Mouse (Mus musculus) myocyte (in vitro differentiated cells): ENCODE measurements around the gene Rrp7a. TPM values are rescaled to one million over a fixed set of nuclear protein-coding genes. Genes with fewer than 3 reads are reported as not detected.

Source experiments
- H3K27me3 ChIP-seq: one replicate; pipeline ENCODE4 v1.6.1; 2011; ENCODE audit not compliant: control insufficient read depth, insufficient read depth, insufficient read length
- H3K36me3 ChIP-seq: one replicate; pipeline ENCODE4 v1.6.1; 2011; ENCODE audit not compliant: control insufficient read depth, insufficient read depth
- H3K4me2 ChIP-seq: one replicate; pipeline ENCODE4 v1.6.1; 2011; ENCODE audit warnings: low read depth, control low read depth
- H3K4me3 ChIP-seq: one replicate; pipeline ENCODE4 v1.5.1; 2011; ENCODE audit warnings: mild to moderate bottlenecking, control low read depth, moderate library complexity
- H3K79me2 ChIP-seq: one replicate; pipeline ENCODE4 v1.6.1; 2011; ENCODE audit not compliant: control insufficient read depth, insufficient read depth
- H3ac ChIP-seq: one replicate; pipeline ENCODE4 v1.6.1; 2011; ENCODE audit not compliant: control insufficient read depth, insufficient read length
- CEBPB ChIP-seq: IDR thresholded peaks from 2 replicates; pipeline ENCODE4 v1.6.1; 2011; ENCODE audit warnings: mild to moderate bottlenecking, moderate library complexity; ENCODE audit not compliant: poor library complexity, insufficient read depth, severe bottlenecking
- E2F4 ChIP-seq: IDR thresholded peaks from one replicate; pipeline ENCODE4 v1.6.1; 2011; ENCODE audit warnings: mild to moderate bottlenecking, control low read depth, moderate library complexity; ENCODE audit not compliant: insufficient read depth
- MAX ChIP-seq: IDR thresholded peaks from one replicate; pipeline ENCODE4 v1.6.1; 2011; ENCODE audit warnings: low read depth, mild to moderate bottlenecking, control low read depth
- MYOD1 ChIP-seq, 3 experiments: IDR thresholded peaks; one replicate each; pipeline ENCODE4 v1.6.1; 2011; ENCODE audit warnings: control low read depth in 2 of 3, low read depth in 2 of 3, mild to moderate bottlenecking in 2 of 3, moderate library complexity in 1 of 3; ENCODE audit not compliant: insufficient read length in 2 of 3, control insufficient read depth in 1 of 3
- MYOG ChIP-seq, 3 experiments: IDR thresholded peaks; one replicate each; pipeline ENCODE4 v1.6.1; 2011; ENCODE audit warnings: control low read depth in 2 of 3, low read depth in 2 of 3, mild to moderate bottlenecking in 2 of 3; ENCODE audit not compliant: insufficient read length in 2 of 3, control insufficient read depth in 1 of 3, insufficient read depth in 1 of 3
- POLR2A ChIP-seq: IDR thresholded peaks from one replicate; pipeline ENCODE4 v1.6.1; 2011; ENCODE audit warnings: low read depth, mild to moderate bottlenecking, control low read depth, moderate library complexity; ENCODE audit not compliant: insufficient read length
- POLR2AphosphoS2 ChIP-seq: IDR thresholded peaks from one replicate; pipeline ENCODE4 v1.6.1; 2011; ENCODE audit warnings: low read depth, control low read depth; ENCODE audit not compliant: insufficient read length
- REST ChIP-seq: IDR thresholded peaks from one replicate; pipeline ENCODE4 v1.6.1; 2011; ENCODE audit warnings: mild to moderate bottlenecking, control low read depth, moderate library complexity; ENCODE audit not compliant: insufficient read depth, insufficient read length
- SRF ChIP-seq: IDR thresholded peaks from one replicate; pipeline ENCODE4 v1.6.1; 2011; ENCODE audit warnings: low read depth; ENCODE audit not compliant: control insufficient read depth, insufficient read length
- TCF12 ChIP-seq: IDR thresholded peaks from one replicate; pipeline ENCODE4 v1.6.1; 2011; ENCODE audit warnings: mild to moderate bottlenecking, control low read depth; ENCODE audit not compliant: poor library complexity, insufficient read depth, severe bottlenecking
- TCF3 ChIP-seq: IDR thresholded peaks from one replicate; pipeline ENCODE4 v1.6.1; 2011; ENCODE audit warnings: low read depth, control low read depth; ENCODE audit not compliant: insufficient read length
- USF1 ChIP-seq: IDR thresholded peaks from one replicate; pipeline ENCODE4 v1.6.1; 2011; ENCODE audit warnings: low read depth, mild to moderate bottlenecking, control low read depth, moderate library complexity
- polyA plus RNA-seq: library from polyadenylated mRNA; unstranded; fragments of >200 nt; fragmentation: generic; extraction: Trizol; gene quantifications from one replicate; pipeline ENCODE4 v1.2.1, GENCODE M21; 2012; ENCODE audit warnings: missing spikeins

Rrp7a gene
- polyA plus RNA-seq, 1 experiment = 172 TPM

DNA sequence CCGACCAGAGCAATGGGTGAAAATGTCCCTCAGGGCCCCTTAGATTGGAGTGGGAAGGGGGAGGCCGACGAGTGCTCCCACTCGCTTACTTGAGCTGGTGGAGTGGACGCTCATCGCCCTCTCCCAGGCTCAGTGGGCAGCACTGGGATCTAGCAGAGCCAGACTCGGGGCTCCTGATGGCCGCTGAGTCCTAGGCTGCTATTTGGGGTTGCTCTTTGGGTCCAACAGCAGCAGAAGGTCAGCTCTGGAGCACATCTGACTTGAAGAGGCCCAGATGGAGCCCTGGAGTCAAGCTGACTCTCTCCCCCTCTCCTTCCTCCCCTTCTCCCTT is 22.3 kb downstream of the Rrp7a start:
- Histone ChIP-seq H3ac (peak overlapping the region; percentile 16), H3K36me3 (no peaks in the 10 kb centered on the region), H3K79me2 (no peaks in the 10 kb centered on the region), H3K4me3 (peak overlapping the region; percentile 52), H3K4me2 (peak overlapping the region; percentile 99), H3K27me3 (no peaks in the 10 kb centered on the region)
- TF ChIP-seq SRF = no peak
- no peak for TF ChIP-seq MYOG (IDR thresholded peaks at IDR 0.05; ENCODE audit: control insufficient read depth in 1 of 3, insufficient read depth in 1 of 3, insufficient read length in 2 of 3, low read depth in 2 of 3)
- no peak for TF ChIP-seq POLR2AphosphoS2
- no peak for TF ChIP-seq POLR2A
- TF ChIP-seq USF1 = no peak
- no peak for TF ChIP-seq MYOD1 (IDR thresholded peaks at IDR 0.05; ENCODE audit: control insufficient read depth in 1 of 3, insufficient read length in 2 of 3, low read depth in 2 of 3)

DNA sequence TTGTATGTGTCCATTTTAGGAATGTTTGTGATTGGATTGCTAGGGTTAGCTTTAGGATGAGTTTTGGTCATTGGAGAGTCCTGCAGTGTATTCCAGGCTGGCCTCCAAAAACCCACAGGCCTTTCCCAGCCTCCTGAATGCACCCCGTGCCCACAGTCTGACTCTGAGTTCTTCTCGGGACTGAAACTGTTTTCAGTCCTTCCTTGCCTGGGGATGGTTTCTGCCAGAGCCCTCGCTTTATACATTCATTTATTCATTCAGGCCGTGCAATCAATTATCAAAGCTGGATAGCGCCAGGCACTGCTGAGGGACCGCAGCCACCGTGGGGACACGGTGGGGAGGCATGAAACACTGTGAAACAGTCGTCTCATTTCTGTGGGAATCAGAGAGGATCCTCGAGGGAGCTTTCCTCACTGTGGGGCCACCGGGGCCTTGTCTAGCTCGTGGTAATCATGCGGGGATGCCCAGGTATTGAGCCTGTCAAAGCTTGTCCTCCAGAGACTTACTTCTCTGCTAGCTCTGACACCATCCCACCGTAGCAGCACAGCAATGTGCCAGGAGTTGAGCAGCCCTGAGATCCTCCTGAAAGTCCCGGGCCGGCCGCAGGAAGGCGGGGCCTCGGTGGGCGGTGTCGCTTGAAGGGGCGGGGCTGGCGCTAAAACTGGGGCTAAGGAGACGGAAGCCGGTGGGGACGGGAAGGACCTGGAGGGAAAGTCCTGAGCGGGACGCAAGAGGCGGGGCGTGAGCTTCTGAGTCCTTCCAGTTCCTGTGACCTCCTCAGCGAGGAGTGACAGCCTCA is 22.9 kb downstream of the Rrp7a start:
- Histone ChIP-seq H3ac (peak overlapping the region; percentile 16), H3K4me3 (peak overlapping the region; percentile 52), H3K27me3 (no peaks in the 10 kb centered on the region), H3K79me2 (no peaks in the 10 kb centered on the region), H3K36me3 (no peaks in the 10 kb centered on the region), H3K4me2 (peak overlapping the region; percentile 99)
- TF ChIP-seq POLR2A (peak; percentile 85), MAX (no peak), POLR2AphosphoS2 (peak; percentile 85), MYOD1 (IDR thresholded peaks at IDR 0.05; ENCODE audit: control insufficient read depth in 1 of 3, insufficient read length in 2 of 3, low read depth in 2 of 3) (no peak), SRF (no peak), REST (no peak), CEBPB (no peak), E2F4 (peak; percentile 60), TCF12 (no peak), MYOG (IDR thresholded peaks at IDR 0.05; ENCODE audit: control insufficient read depth in 1 of 3, insufficient read depth in 1 of 3, insufficient read length in 2 of 3, low read depth in 2 of 3) (no peak), USF1 (no peak), TCF3 (no peak)

DNA sequence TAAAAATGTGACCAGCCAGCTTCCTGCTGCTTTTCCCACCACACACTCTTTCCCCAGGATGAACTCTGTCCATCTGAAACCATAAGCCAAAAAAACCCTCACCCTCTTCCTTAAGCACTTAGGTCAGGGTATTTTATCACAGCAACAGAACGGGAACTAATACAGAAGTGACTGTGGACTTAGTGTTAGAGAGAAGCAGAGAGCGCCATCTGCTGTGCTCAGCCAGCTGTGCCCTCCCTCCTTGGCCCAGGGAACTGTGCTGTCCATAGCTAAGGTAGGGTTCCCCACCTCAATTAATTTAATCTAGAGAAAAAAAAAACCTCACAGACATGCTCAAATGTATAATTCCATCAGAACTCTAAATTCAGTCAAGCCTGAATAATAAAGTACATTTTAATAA is 26.7 kb downstream of the Rrp7a start:
- no peak for TF ChIP-seq TCF12
- no peak for TF ChIP-seq CEBPB
- no peak for TF ChIP-seq MYOD1 (IDR thresholded peaks at IDR 0.05; ENCODE audit: control insufficient read depth in 1 of 3, insufficient read length in 2 of 3, low read depth in 2 of 3)
- no peak for TF ChIP-seq POLR2AphosphoS2
- no peak for TF ChIP-seq REST
- TF ChIP-seq SRF = no peak
- TF ChIP-seq TCF3 = no peak
- TF ChIP-seq E2F4 = no peak
- TF ChIP-seq MAX = no peak
- TF ChIP-seq MYOG (IDR thresholded peaks at IDR 0.05; ENCODE audit: control insufficient read depth in 1 of 3, insufficient read depth in 1 of 3, insufficient read length in 2 of 3, low read depth in 2 of 3) = no peak
- TF ChIP-seq POLR2A = no peak
- TF ChIP-seq USF1 = no peak
- Histone ChIP-seq H3K27me3 (peaks cover 4% of the 10 kb centered on the region), H3K36me3 (no peaks in the 10 kb centered on the region), H3K4me3 (no peak overlapping the region), H3ac (no peak overlapping the region), H3K4me2 (no peak overlapping the region), H3K79me2 (no peaks in the 10 kb centered on the region)

DNA sequence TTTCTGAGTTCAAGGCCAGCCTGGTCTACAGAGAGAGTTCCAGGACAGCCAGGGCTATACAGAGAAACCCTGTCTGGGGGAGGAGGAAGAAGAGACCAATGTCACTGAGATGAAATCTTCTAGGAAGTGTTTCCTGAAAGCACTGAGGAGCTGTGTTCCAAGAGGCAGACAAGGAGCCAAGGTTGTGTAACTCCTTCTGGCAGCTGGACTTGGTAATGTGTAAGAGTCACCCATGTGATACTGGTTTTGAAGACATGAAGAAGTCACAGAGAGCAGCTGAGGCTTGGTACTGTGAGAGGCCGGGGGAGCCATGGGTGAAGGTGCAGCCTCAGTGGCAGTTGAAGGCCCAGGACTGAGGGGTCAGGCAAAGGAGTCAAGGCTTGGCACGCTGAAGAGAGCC is 28.9 kb downstream of the Rrp7a start:
- Histone ChIP-seq H3ac (no peak overlapping the region), H3K27me3 (peaks cover 14% of the 10 kb centered on the region), H3K4me2 (no peak overlapping the region), H3K36me3 (no peaks in the 10 kb centered on the region), H3K79me2 (no peaks in the 10 kb centered on the region), H3K4me3 (no peak overlapping the region)
- TF ChIP-seq MAX (no peak), MYOD1 (IDR thresholded peaks at IDR 0.05; ENCODE audit: control insufficient read depth in 1 of 3, insufficient read length in 2 of 3, low read depth in 2 of 3) (no peak)

DNA sequence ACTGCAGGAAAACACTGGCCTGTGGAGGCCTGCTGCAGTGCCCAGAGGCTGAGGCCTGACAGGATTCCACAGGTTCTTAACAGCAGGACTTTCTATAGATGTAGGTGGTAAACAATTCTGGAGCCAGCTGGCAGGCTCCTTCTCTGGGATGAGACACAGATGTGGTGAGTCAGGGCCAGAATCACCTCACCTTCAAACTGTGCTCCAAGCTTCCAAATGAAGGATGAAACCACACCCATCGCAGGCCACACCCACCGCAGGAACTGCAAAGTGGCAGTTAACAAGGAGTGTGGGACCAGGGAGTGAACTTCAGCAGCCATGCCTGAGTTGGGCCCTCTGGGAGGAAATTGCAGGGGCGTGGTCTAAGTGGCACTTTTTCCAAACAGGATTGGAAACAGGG is 31.7 kb downstream of the Rrp7a start:
- no peak for TF ChIP-seq E2F4
- no peak for TF ChIP-seq TCF3
- no peak for TF ChIP-seq SRF
- TF ChIP-seq USF1 = no peak
- no peak for TF ChIP-seq MYOD1 (IDR thresholded peaks at IDR 0.05; ENCODE audit: control insufficient read depth in 1 of 3, insufficient read length in 2 of 3, low read depth in 2 of 3)
- TF ChIP-seq MAX = no peak
- TF ChIP-seq MYOG (IDR thresholded peaks at IDR 0.05; ENCODE audit: control insufficient read depth in 1 of 3, insufficient read depth in 1 of 3, insufficient read length in 2 of 3, low read depth in 2 of 3) = no peak
- TF ChIP-seq CEBPB = no peak
- no peak for TF ChIP-seq REST
- TF ChIP-seq POLR2A = no peak
- no peak for TF ChIP-seq TCF12
- TF ChIP-seq POLR2AphosphoS2 = no peak
- no peak overlapping the region for H3ac ChIP-seq
- H3K4me3 ChIP-seq = no peak overlapping the region
- H3K27me3 ChIP-seq = peaks cover 14% of the 10 kb centered on the region
- no peaks in the 10 kb centered on the region for H3K79me2 ChIP-seq
- H3K4me2 ChIP-seq = no peak overlapping the region
- H3K36me3 ChIP-seq = no peaks in the 10 kb centered on the region
